Mouse (Mus musculus): Measurements from ENCODE around the gene Vps37d. TPM values are rescaled to one million over a fixed set of nuclear protein-coding genes. Genes with fewer than 3 reads are reported as not detected.
"Not testable (repeated sequence)": the region's sequence is repeated elsewhere in the genome, so short reads cannot be mapped to it uniquely, and the experiment has no call there.

Vps37d gene
- polyA plus RNA-seq, 1 experiment from 2014 or later = 15.1 TPM

- Histone ChIP-seq H3K4me2 (replicated peaks) (no peak overlapping the region), H3K4me1 (peaks cover 24% of the 10 kb centered on the region), H3K9me3 (no peaks in the 10 kb centered on the region), H3K27me3 (no peaks in the 10 kb centered on the region), H3K27ac (no peak overlapping the region), H3K9ac (no peak overlapping the region), H3K36me3 (peaks cover 56% of the 10 kb centered on the region), H3K4me3 (no peak overlapping the region)
- WGBS = 74% methylated on average over 6 of the region's 6 CpGs
- no peak for ATAC-seq (ENCODE audit: low FRiP score, low read depth)
These were observed 5.3 kb downstream of the Vps37d start for GRCm38 (mm10) chr5:135072720-135073119.

DNA sequence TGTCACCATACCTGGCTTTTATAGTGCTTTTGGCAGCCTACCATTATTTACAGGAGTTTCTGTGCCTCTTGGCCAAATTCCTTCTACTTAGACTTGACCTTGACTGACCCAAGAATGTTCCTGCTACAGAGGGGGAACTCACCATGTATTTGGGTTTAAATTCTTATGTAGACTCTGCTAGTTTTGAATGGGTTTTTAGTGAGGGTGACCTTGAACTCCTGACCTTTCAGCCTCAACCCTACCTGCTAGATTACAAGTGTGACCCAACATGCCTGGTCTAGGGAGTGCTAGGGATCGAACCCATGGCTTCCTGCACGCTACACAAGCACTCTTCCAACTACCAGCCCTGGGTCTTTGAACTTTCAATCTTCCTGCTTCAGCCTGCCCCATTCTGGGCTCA is 6.0 kb downstream of the Vps37d start:
- peaks cover 22% of the 10 kb centered on the region for H3K4me1 ChIP-seq
- no peaks in the 10 kb centered on the region for H3K9me3 ChIP-seq
- 90% methylated on average over 2 of the region's 2 CpGs for WGBS
- peaks cover 63% of the 10 kb centered on the region for H3K36me3 ChIP-seq
- H3K27ac ChIP-seq = no peak overlapping the region
- no peak overlapping the region for H3K9ac ChIP-seq
- no peaks in the 10 kb centered on the region for H3K27me3 ChIP-seq
- no peak overlapping the region for H3K4me3 ChIP-seq
- no peak overlapping the region for H3K4me2 ChIP-seq (replicated peaks)
- ATAC-seq (ENCODE audit: low FRiP score, low read depth) = no peak

- H3K36me3 ChIP-seq = peaks cover 66% of the 10 kb centered on the region
- WGBS = 88% methylated on average over 3 of the region's 3 CpGs
- H3K27ac ChIP-seq = no peak overlapping the region
- no peaks in the 10 kb centered on the region for H3K9me3 ChIP-seq
- peaks cover 18% of the 10 kb centered on the region for H3K4me1 ChIP-seq
- no peak overlapping the region for H3K4me2 ChIP-seq (replicated peaks)
- no peak overlapping the region for H3K9ac ChIP-seq
- ATAC-seq (ENCODE audit: low FRiP score, low read depth) = no peak
- no peaks in the 10 kb centered on the region for H3K27me3 ChIP-seq
- H3K4me3 ChIP-seq = no peak overlapping the region
These were observed 7.6 kb downstream of the Vps37d start for GRCm38 (mm10) chr5:135070448-135070847.

DNA sequence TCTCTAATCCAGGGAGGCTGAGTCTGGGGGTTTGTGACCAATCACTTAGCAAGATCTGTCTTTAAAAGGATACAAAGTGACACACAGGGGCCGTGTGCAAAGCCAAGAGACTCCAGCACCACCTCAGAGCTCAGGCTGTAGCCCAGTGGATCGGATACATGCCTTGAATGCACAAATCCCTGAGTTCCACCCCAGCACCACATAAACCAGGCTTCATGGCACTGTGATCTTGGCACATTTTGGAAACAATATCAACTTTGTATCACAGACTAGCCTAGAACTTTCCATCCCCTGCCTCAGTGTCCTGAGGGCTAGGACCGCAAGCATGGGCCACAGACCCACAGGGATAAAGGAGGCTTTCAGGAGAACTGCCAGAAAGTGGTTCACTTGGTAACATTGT is 12.1 kb downstream of the Vps37d start:
- H3K4me1 ChIP-seq = peaks cover 21% of the 10 kb centered on the region
- peaks cover 39% of the 10 kb centered on the region for H3K36me3 ChIP-seq
- H3K27ac ChIP-seq = no peak overlapping the region
- H3K9me3 ChIP-seq = no peaks in the 10 kb centered on the region
- no peak for ATAC-seq (ENCODE audit: low FRiP score, low read depth)
- WGBS = 94% methylated on average over 3 of the region's 3 CpGs
- H3K4me2 ChIP-seq (replicated peaks) = peak overlapping the region; percentile 95; the same call in 1 of the 2 replicates
- H3K4me3 ChIP-seq = no peak overlapping the region
- H3K9ac ChIP-seq = no peak overlapping the region
- H3K27me3 ChIP-seq = no peaks in the 10 kb centered on the region

DNA sequence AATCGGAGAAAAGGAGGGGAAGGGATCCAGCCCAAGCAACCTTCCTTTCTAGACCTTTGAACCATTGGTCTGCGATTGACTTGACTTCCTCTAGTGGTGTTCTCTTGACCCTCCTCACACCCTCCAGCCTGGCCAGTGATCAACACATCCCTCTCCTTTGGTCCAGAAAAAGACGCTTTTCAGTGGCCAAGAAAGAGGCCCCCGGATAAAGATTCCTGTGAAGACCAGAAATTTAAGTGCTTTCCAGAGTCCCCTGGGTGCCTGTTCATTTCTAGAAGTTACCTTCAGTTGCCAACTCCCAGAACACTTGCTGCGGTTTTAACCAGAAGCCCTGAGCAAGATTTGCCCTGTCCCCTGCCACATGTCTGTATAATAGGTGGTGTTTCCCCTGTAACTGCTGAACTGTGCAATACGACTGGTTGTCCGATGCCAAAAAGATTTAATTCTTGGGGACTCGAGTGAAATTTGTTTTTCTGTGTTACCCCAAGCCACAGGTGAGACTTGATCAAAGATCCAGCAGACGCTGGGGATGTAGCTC is 13.1 kb downstream of the Vps37d start, which contains the start of gene Bud23:
Bud23 (minus strand) TSS at position 51 of the 538 bp plus-strand sequence.
- H3K9me3 ChIP-seq; H3K27me3 ChIP-seq; ATAC-seq (ENCODE audit: low FRiP score, low read depth): not testable (repeated sequence)
- WGBS = 72% methylated on average over 9 of the region's 9 CpGs
- Histone ChIP-seq H3K4me1 (peaks cover 21% of the 10 kb centered on the region), H3K4me3 (peak within 1 kb of the TSS; percentile 99), H3K36me3 (peaks cover 49% of the 10 kb centered on the region), H3K27ac (0 out of 2 replicates have a peak within 1 kb of the TSS, but pooled peaks have one; percentile 10), H3K4me2 (replicated peaks) (peak within 1 kb of the TSS; percentile 95), H3K9ac (peak within 1 kb of the TSS; percentile 93)

DNA sequence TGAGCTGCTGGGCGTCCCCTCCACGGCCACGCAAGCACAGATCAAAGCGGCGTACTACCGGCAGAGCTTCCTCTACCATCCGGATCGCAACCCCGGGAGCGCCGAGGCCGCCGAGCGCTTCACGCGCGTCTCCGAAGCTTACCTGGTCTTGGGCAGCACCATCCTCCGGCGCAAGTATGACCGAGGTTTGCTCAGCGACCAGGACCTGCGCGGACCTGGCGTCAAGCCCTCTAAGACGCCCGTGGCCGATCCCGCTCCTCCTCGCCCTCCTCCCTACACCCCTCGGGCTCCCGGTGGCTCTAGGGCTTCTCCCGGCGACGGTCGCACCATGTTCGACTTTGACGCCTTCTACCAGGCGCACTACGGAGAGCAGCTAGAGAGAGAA is 13.7 kb downstream of the Vps37d start:
- Histone ChIP-seq H3K36me3 (peaks cover 55% of the 10 kb centered on the region), H3K4me1 (peaks cover 21% of the 10 kb centered on the region), H3K9me3 (no peaks in the 10 kb centered on the region), H3K27ac (0 out of 2 replicates have a peak overlapping the region, but pooled peaks have one; percentile 10), H3K9ac (peak overlapping the region; percentile 93), H3K4me3 (peak overlapping the region; percentile 99), H3K27me3 (no peaks in the 10 kb centered on the region), H3K4me2 (replicated peaks) (peak overlapping the region; percentile 95)
- WGBS = under 1% methylated on average over 40 of the region's 40 CpGs
- peak; percentile 66 for ATAC-seq (ENCODE audit: low FRiP score, low read depth)

GRCm38 (mm10) chr5:135063629-135064381 is 14.3 kb downstream of the Vps37d start, which contains the start of gene Dnajc30:
Dnajc30 (plus strand) TSS chr5:135064202.
- H3K4me3 ChIP-seq = peak within 1 kb of the TSS; percentile 99
- peak; percentile 95 for ATAC-seq (ENCODE audit: low FRiP score, low read depth)
- H3K36me3 ChIP-seq = peaks cover 61% of the 10 kb centered on the region
- H3K4me2 ChIP-seq (replicated peaks) = peak within 1 kb of the TSS; percentile 95
- 0 out of 2 replicates have a peak within 1 kb of the TSS, but pooled peaks have one; percentile 10 for H3K27ac ChIP-seq
- under 1% methylated on average over 52 of the region's 52 CpGs for WGBS
- H3K9ac ChIP-seq = peak within 1 kb of the TSS; percentile 93
- H3K9me3 ChIP-seq = no peaks in the 10 kb centered on the region
- H3K27me3 ChIP-seq = no peaks in the 10 kb centered on the region
- peaks cover 21% of the 10 kb centered on the region for H3K4me1 ChIP-seq

- H3K4me2 ChIP-seq (replicated peaks) = no peak overlapping the region
These were observed 24.7 kb downstream of the Vps37d start for GRCm38 (mm10) chr5:135053356-135053755.

GRCm38 (mm10) chr5:135049268-135049667 is 28.8 kb downstream of the Vps37d start:
- H3K9me3 ChIP-seq; H3K4me3 ChIP-seq; H3K9ac ChIP-seq; H3K4me1 ChIP-seq; H3K27ac ChIP-seq; H3K27me3 ChIP-seq; H3K4me2 ChIP-seq (replicated peaks); ATAC-seq (ENCODE audit: low FRiP score, low read depth): not testable (repeated sequence)
- H3K36me3 ChIP-seq = peaks cover 87% of the 10 kb centered on the region
- WGBS = 89% methylated on average over 6 of the region's 6 CpGs

More at GRCm38 (mm10) chr5:135053356-135053755, 24.7 kb downstream of the Vps37d start:
- Histone ChIP-seq H3K4me1 (no peaks in the 10 kb centered on the region), H3K36me3 (peaks cover 95% of the 10 kb centered on the region), H3K9me3 (no peaks in the 10 kb centered on the region), H3K4me3 (no peak overlapping the region), H3K27ac (no peak overlapping the region), H3K9ac (no peak overlapping the region), H3K27me3 (no peaks in the 10 kb centered on the region)
- 91% methylated on average over 12 of the region's 12 CpGs for WGBS
- no peak for ATAC-seq (ENCODE audit: low FRiP score, low read depth)

DNA sequence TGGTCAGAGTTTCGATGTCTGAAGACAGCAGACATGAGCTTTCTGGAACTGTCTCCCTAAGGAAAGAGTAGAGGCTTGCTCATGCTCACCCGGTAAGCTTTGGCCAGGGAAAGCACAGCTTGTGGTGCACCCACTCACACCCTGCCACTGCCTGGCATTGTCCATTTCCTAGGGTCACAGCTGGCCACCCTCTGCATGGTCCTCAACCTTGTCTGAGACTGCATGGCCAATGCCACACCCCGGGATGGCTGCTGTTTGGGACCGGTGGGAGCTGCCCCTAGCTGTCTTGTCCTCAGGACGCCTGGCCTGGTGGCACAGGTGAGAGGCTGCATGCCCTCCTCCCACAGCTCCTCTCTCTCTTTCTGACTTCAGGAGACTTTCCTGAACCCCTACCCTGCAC is 29.5 kb downstream of the Vps37d start:
- ATAC-seq (ENCODE audit: low FRiP score, low read depth) = no peak
- H3K36me3 ChIP-seq = peaks cover 82% of the 10 kb centered on the region
- WGBS = 88% methylated on average over 5 of the region's 5 CpGs

DNA sequence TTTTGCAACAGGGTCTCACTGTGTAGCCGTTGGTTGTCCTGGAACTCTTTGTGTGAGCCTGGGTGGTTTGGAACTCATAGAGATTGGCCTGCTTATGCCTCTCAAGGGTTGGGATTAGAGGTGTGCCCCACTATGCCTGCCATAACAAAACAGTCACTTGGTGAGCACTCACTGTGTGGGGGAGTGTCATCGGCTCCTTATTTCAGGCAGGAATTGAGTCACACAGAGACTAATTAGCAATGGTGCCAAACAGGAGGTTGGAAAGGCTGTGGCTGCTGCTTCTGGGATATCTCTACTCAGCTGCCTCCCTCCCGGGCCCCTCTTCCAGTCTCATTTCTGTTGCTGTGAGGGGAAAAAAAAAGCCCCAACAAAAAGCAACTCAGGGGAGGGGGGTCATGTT is 33.5 kb downstream of the Vps37d start:
- H3K4me3 ChIP-seq = no peak overlapping the region
- no peak overlapping the region for H3K27ac ChIP-seq
- no peak overlapping the region for H3K9ac ChIP-seq
- no peak overlapping the region for H3K4me2 ChIP-seq (replicated peaks)
- H3K9me3 ChIP-seq = no peaks in the 10 kb centered on the region
- 90% methylated on average over 3 of the region's 3 CpGs for WGBS
- peaks cover 64% of the 10 kb centered on the region for H3K36me3 ChIP-seq
- no peaks in the 10 kb centered on the region for H3K27me3 ChIP-seq
- H3K4me1 ChIP-seq = no peaks in the 10 kb centered on the region
- no peak for ATAC-seq (ENCODE audit: low FRiP score, low read depth)

More for the DNA sequence above, 29.5 kb downstream of the Vps37d start:
- no peak overlapping the region for H3K9ac ChIP-seq
- no peaks in the 10 kb centered on the region for H3K4me1 ChIP-seq
- H3K9me3 ChIP-seq = no peaks in the 10 kb centered on the region
- H3K27ac ChIP-seq = no peak overlapping the region
- H3K27me3 ChIP-seq = no peaks in the 10 kb centered on the region
- H3K4me3 ChIP-seq = no peak overlapping the region
- H3K4me2 ChIP-seq (replicated peaks) = no peak overlapping the region

DNA sequence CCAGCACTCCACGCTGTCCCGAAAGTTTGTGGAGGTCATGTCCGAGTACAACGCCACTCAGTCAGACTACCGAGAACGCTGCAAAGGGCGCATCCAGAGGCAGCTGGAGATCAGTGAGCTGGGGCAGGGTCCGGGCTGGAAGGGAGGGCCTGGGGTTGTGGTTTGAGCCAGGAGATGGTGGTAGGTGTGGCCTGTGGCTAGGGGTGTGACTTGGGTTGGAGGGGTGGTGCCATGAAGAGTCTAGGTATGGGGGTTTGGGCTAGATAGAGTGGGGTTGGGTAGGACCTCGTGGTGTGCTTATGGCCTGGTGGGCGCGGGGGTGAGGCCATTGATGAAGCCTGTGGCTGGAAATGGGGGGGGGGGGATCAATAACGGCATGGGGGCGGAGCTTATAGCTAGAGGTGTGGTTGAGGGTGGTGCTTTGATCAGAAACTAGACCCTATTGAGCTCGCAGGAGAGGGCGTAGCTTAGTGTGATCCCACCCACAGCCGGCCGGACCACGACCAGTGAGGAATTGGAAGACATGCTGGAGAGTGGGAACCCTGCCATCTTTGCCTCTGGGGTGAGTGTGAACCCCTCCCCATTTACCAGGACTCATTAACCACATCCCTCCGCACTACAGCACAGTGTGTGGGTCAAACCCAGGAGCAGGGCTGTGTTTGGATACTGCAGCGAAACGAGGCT is 35.8 kb downstream of the Vps37d start:
- no peaks in the 10 kb centered on the region for H3K4me1 ChIP-seq

More for the DNA sequence above, 35.8 kb downstream of the Vps37d start:
- WGBS = 23% methylated on average over 21 of the region's 21 CpGs
- ATAC-seq (ENCODE audit: low FRiP score, low read depth) = no peak
- Histone ChIP-seq H3K4me3 (no peak overlapping the region), H3K27ac (no peak overlapping the region), H3K4me2 (replicated peaks) (no peak overlapping the region), H3K27me3 (no peaks in the 10 kb centered on the region), H3K9ac (no peak overlapping the region), H3K9me3 (no peaks in the 10 kb centered on the region), H3K36me3 (peaks cover 69% of the 10 kb centered on the region)

Measured in limb, embryonic 13.5 days (tissue).